Mouse (Mus musculus) cerebellum, adult 2 months (tissue): Measurements from ENCODE around the gene Stpg3.

Experiments
- CTCF ChIP-seq: fragments of 200-500 bp; IDR thresholded peaks from 2 replicates; pipeline ENCODE4 v1.5.1; 2011; ENCODE audit warnings: low read depth, mild to moderate bottlenecking, control low read depth, low read length, moderate library complexity, borderline replicate concordance; ENCODE audit not compliant: insufficient read depth
- POLR2A ChIP-seq: fragments of 200-500 bp; IDR thresholded peaks from 2 replicates; pipeline ENCODE4 v1.6.1; 2011; ENCODE audit warnings: low read length, control low read depth, borderline replicate concordance; ENCODE audit not compliant: insufficient read depth

DNA sequence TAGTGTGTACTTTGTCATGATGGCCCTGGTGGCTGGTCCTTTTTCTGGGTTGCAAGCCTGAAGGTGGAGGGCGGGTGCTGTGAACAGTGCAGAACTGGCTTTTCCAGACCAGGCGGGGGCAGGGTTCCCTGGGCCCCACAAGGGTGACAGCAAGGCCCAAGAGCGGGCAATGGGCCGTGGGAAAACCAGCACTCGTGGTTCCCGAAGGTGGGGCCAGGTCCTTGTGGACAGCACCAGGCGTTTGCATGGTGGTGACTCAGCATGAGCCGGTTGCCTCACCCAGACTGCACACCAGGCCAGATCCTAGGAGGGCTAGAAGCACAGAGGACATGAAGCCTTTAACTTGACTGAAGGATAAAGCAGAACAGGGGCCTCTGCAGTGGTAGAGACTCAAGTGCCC, 41.8 kb downstream of the Stpg3 start:
- TF ChIP-seq CTCF, result no peak
- no peak for TF ChIP-seq POLR2A
